Mouse (Mus musculus): ENCODE results near the gene Mpo. TPM values are rescaled to one million over a fixed set of nuclear protein-coding genes. Genes with fewer than 3 reads are reported as not detected.

Gene Mpo
- 0.51 and 2.5 TPM in 2 replicates for polyA plus RNA-seq (2015; fragmentation: Nextera tagmentation; extraction: Ambion mirVana)

DNA sequence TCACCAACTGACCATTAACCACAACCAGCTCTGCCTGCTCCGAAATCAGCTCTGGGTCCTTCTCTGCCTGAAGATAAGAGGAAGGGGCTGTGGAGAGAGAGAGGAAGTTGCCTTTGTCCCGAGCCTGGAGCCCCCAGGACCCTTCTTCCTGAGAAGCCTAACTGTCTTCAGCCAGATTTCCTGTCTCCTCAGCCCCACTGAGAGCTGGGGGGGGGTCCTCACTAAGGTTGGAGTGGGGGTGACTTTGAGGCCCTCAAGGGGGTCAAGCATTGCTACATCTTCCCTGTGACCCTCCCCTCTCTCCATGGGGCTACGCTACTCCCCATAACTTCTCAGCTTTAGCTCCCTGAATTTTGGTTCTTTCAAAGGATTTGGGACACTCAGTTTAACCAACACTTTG is at the start of gene Mpo:
Mpo (plus strand) TSS at position 122 of the 400 bp plus-strand sequence.
- H3K9me3 ChIP-seq (replicated peaks) = no peaks in the 10 kb centered on the region
- ATAC-seq (ENCODE audit: low FRiP score) = no peak
- no peak within 1 kb of the TSS for H3K4me3 ChIP-seq (replicated peaks)
- no peak within 1 kb of the TSS for H3K27ac ChIP-seq (replicated peaks)
- 78% methylated on average over 3 of the region's 3 CpGs for WGBS
- no peaks in the 10 kb centered on the region for H3K27me3 ChIP-seq (replicated peaks)
- H3K4me2 ChIP-seq = no peak within 1 kb of the TSS
- no peak within 1 kb of the TSS for H3K9ac ChIP-seq (replicated peaks)
- no peaks in the 10 kb centered on the region for H3K36me3 ChIP-seq
- H3K4me1 ChIP-seq = no peaks in the 10 kb centered on the region

DNA sequence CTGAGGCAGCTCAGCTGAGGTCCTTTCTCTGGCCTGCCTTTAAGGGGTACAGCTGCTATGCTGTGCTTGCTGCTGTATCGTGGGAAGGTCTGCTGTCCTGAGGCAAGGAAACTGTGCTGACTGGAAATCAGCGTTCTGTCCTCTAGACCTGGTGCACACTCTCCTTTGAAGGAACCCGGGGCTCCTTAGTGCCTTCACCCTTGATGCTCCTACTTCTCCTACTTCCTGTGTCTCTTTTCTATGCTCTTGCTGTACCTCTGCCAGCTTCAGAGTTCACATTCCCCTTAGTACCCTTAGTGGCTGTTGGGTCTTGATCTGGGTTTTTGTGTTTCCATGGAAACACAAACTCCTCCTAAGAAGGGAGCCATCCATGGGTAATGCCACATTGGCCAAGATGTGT is 49.7 kb upstream of the Mpo start:
- ATAC-seq (ENCODE audit: low FRiP score) = no peak
- Histone ChIP-seq H3K4me1 (no peaks in the 10 kb centered on the region), H3K9me3 (replicated peaks) (no peaks in the 10 kb centered on the region), H3K9ac (replicated peaks) (no peak overlapping the region), H3K4me2 (no peak overlapping the region), H3K4me3 (replicated peaks) (no peak overlapping the region), H3K27me3 (replicated peaks) (no peaks in the 10 kb centered on the region), H3K27ac (replicated peaks) (no peak overlapping the region), H3K36me3 (peaks cover 58% of the 10 kb centered on the region)
- 93% methylated on average over 3 of the region's 3 CpGs for WGBS

- H3K36me3 ChIP-seq = peaks cover 51% of the 10 kb centered on the region
- H3K27ac ChIP-seq (replicated peaks) = no peak overlapping the region
- no peaks in the 10 kb centered on the region for H3K9me3 ChIP-seq (replicated peaks)
- no peaks in the 10 kb centered on the region for H3K27me3 ChIP-seq (replicated peaks)
- H3K4me1 ChIP-seq = no peaks in the 10 kb centered on the region
- H3K9ac ChIP-seq (replicated peaks) = no peak overlapping the region
- no peak overlapping the region for H3K4me2 ChIP-seq
- WGBS = 80% methylated on average over 4 of the region's 4 CpGs
- no peak overlapping the region for H3K4me3 ChIP-seq (replicated peaks)
- ATAC-seq (ENCODE audit: low FRiP score) = no peak
Measured at GRCm38 (mm10) chr11:87744964-87745363, 48.4 kb upstream of the Mpo start.

DNA sequence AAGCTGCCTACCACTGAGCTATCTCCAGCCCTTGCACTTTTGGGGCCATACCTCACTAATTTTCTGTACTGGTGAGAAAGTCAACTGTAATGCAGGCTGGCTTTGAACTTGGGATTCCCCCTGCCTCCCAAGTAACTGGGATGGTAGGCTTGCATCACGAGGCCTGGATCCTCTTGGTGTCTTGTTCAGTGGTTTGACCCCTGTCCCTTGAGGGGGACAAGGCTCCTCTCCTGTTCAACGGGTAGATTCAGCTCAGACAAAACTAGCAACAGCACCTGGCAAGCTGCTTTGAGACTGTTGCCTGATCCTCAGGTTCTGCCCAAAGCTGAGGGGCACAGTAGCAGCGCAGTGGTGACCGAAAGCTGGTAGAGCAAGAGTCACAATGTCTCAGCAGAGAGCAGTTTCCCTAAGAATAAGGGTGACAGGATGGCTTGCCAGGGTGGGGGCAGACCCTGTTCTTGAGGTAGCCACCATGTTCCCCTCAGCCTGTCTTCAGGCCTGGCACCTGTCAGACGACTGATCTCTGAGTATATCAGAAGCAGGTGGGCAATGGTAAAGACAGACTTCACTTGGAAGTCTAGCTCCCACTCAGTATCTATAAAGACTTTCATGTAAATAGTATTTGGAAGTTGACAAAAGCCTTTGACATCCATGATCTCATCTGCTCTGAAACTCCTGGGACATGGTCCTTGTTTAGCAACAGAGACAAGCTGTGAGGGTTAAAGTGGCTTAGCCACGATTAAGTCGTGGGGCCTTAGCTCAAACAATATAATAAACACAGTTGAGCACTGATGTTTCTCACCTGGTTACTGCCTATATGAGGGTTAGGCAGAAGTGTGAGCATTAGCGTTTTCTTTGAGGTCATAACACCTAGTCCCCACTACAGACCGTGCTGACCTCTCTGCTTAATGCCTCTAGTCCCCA is 47.5 kb upstream of the Mpo start:
- 85% methylated on average over 9 of the region's 9 CpGs for WGBS
- H3K9me3 ChIP-seq (replicated peaks) = no peaks in the 10 kb centered on the region
- H3K36me3 ChIP-seq = peaks cover 44% of the 10 kb centered on the region
- no peaks in the 10 kb centered on the region for H3K4me1 ChIP-seq
- no peak overlapping the region for H3K9ac ChIP-seq (replicated peaks)
- H3K27ac ChIP-seq (replicated peaks) = no peak overlapping the region
- no peaks in the 10 kb centered on the region for H3K27me3 ChIP-seq (replicated peaks)
- no peak for ATAC-seq (ENCODE audit: low FRiP score)
- no peak overlapping the region for H3K4me2 ChIP-seq
- no peak overlapping the region for H3K4me3 ChIP-seq (replicated peaks)

- Histone ChIP-seq H3K9me3 (replicated peaks) (no peaks in the 10 kb centered on the region), H3K9ac (replicated peaks) (no peak overlapping the region), H3K36me3 (peaks cover 31% of the 10 kb centered on the region), H3K4me1 (no peaks in the 10 kb centered on the region), H3K27me3 (replicated peaks) (no peaks in the 10 kb centered on the region), H3K4me3 (replicated peaks) (no peak overlapping the region), H3K4me2 (no peak overlapping the region), H3K27ac (replicated peaks) (no peak overlapping the region)
- ATAC-seq (ENCODE audit: low FRiP score) = no peak
- 95% methylated on average over 4 of the region's 5 CpGs for WGBS
Measured at GRCm38 (mm10) chr11:87747312-87747711, 46.1 kb upstream of the Mpo start.

DNA sequence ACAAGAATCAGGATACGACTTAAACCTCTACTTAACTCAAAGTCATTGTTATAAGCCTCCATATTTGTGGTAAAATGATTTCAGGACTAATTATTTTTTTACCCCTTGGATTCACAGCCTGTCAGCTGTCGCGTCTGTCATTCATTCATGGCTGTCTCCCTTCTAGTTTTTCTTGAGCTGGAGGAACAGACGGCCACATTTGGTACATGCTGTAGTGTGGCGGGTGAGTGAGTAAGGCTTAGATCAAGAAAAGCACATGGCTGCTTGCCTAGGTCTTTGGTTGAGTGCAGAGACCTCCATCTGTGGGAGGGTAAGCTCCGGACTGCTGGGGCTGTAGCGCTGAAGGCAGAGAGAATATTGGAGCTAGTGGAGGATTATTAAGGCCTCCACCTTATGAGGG is 45.7 kb upstream of the Mpo start:
- Histone ChIP-seq H3K27me3 (replicated peaks) (no peaks in the 10 kb centered on the region), H3K9ac (replicated peaks) (no peak overlapping the region), H3K27ac (replicated peaks) (no peak overlapping the region), H3K4me2 (no peak overlapping the region), H3K36me3 (peaks cover 27% of the 10 kb centered on the region), H3K9me3 (replicated peaks) (no peaks in the 10 kb centered on the region), H3K4me3 (replicated peaks) (no peak overlapping the region), H3K4me1 (no peaks in the 10 kb centered on the region)
- ATAC-seq (ENCODE audit: low FRiP score) = no peak
- 94% methylated on average over 7 of the region's 7 CpGs for WGBS

GRCm38 (mm10) chr11:87748132-87749119 is 45.0 kb upstream of the Mpo start:
- no peaks in the 10 kb centered on the region for H3K9me3 ChIP-seq (replicated peaks)
- H3K4me1 ChIP-seq = no peaks in the 10 kb centered on the region
- WGBS = 39% methylated on average over 19 of the region's 19 CpGs
- H3K27me3 ChIP-seq (replicated peaks) = no peaks in the 10 kb centered on the region
- no peak overlapping the region for H3K9ac ChIP-seq (replicated peaks)
- H3K4me2 ChIP-seq = no peak overlapping the region
- ATAC-seq (ENCODE audit: low FRiP score) = no peak
- H3K4me3 ChIP-seq (replicated peaks) = no peak overlapping the region
- H3K36me3 ChIP-seq = peaks cover 23% of the 10 kb centered on the region
- no peak overlapping the region for H3K27ac ChIP-seq (replicated peaks)

- Histone ChIP-seq H3K4me1 (no peaks in the 10 kb centered on the region), H3K27ac (replicated peaks) (no peak overlapping the region), H3K9ac (replicated peaks) (no peak overlapping the region), H3K4me2 (no peak overlapping the region), H3K9me3 (replicated peaks) (no peaks in the 10 kb centered on the region), H3K4me3 (replicated peaks) (no peak overlapping the region), H3K27me3 (replicated peaks) (no peaks in the 10 kb centered on the region), H3K36me3 (peaks cover 13% of the 10 kb centered on the region)
- ATAC-seq (ENCODE audit: low FRiP score) = no peak
- WGBS = 59% methylated on average over 18 of the region's 18 CpGs
Measured at GRCm38 (mm10) chr11:87749192-87750042, 44.0 kb upstream of the Mpo start.

GRCm38 (mm10) chr11:87750043-87750421 is 43.3 kb upstream of the Mpo start:
- no peak for ATAC-seq (ENCODE audit: low FRiP score)
- no peaks in the 10 kb centered on the region for H3K27me3 ChIP-seq (replicated peaks)
- no peak overlapping the region for H3K4me3 ChIP-seq (replicated peaks)
- H3K4me2 ChIP-seq = no peak overlapping the region
- WGBS = 85% methylated on average over 11 of the region's 11 CpGs
- H3K9ac ChIP-seq (replicated peaks) = no peak overlapping the region
- H3K4me1 ChIP-seq = no peaks in the 10 kb centered on the region
- H3K9me3 ChIP-seq (replicated peaks) = no peaks in the 10 kb centered on the region
- no peak overlapping the region for H3K27ac ChIP-seq (replicated peaks)
- peaks cover 7% of the 10 kb centered on the region for H3K36me3 ChIP-seq

DNA sequence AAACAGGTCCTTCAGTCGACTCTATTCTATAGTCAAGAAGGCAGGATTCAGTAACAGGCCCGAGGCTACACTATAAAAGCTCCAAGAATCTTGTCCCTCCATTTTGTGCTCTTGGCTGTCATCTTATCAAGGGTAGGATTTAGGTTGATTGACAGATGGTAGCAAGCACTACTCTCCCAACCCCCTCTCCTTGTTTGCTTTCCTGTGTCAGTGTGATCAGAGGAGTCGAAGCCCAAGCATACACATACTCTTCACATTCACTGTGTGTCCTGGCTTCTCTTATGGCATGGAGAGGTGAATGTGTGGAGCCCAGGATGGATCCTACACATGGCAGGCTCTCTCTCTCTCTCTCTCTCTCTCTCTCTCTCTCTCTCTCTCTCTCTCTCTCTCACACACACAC is 42.9 kb upstream of the Mpo start:
- ATAC-seq (ENCODE audit: low FRiP score) = no peak
- Histone ChIP-seq H3K36me3 (peaks cover 2% of the 10 kb centered on the region; the same call in 1 of the 2 replicates), H3K4me2 (no peak overlapping the region), H3K4me1 (no peaks in the 10 kb centered on the region), H3K9me3 (replicated peaks) (no peaks in the 10 kb centered on the region), H3K9ac (replicated peaks) (no peak overlapping the region), H3K27me3 (replicated peaks) (no peaks in the 10 kb centered on the region), H3K27ac (replicated peaks) (no peak overlapping the region), H3K4me3 (replicated peaks) (no peak overlapping the region)
- 83% methylated on average over 3 of the region's 3 CpGs for WGBS

- Histone ChIP-seq H3K4me1 (no peaks in the 10 kb centered on the region), H3K36me3 (no peaks in the 10 kb centered on the region), H3K9me3 (replicated peaks) (no peaks in the 10 kb centered on the region), H3K4me2 (no peak overlapping the region), H3K27ac (replicated peaks) (no peak overlapping the region), H3K4me3 (replicated peaks) (no peak overlapping the region), H3K9ac (replicated peaks) (no peak overlapping the region), H3K27me3 (replicated peaks) (no peaks in the 10 kb centered on the region)
- ATAC-seq (ENCODE audit: low FRiP score) = no peak
- WGBS = 81% methylated on average over 8 of the region's 8 CpGs
Measured at GRCm38 (mm10) chr11:87751031-87751430, 42.4 kb upstream of the Mpo start.
